Mouse (Mus musculus): ENCODE measurements around the gene Abca4. TPM values are rescaled to one million over a fixed set of nuclear protein-coding genes. Genes with fewer than 3 reads are reported as not detected.
A peak's percentile ranks its signal among the peaks of the same experiment; 100 is the strongest.

Gene Abca4
- polyA plus RNA-seq, 1 experiment from 2014 or later: 0.44 TPM

DNA sequence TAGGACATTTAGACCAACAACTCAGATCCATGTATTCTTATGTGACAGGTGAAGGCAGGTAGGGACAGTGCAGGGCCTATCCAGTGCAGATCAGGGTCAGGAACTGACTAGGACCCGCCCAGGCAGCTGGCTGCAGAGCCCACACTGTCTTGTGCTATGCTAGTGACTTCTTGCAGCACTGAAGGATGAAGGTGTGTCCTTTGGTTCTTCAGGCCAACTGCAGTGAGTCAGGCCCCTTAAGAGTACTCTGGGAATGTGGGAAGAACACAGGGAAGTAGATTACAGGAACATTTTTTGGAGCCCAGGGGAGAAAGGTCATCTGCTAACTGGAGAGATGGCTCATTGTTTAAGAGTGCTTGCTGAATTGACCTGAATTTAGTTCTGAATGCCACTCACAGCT, 31.8 kb upstream of the Abca4 start:
- no peak overlapping the region for H3K27ac ChIP-seq (replicated peaks)
- no peaks in the 10 kb centered on the region for H3K4me1 ChIP-seq (replicated peaks; ENCODE audit: control insufficient read depth, insufficient read depth)
- no peaks in the 10 kb centered on the region for H3K27me3 ChIP-seq (ENCODE audit: control insufficient read depth, insufficient read depth, low read length)
- H3K36me3 ChIP-seq (ENCODE audit: control insufficient read depth, insufficient read depth, low read length): peaks cover 27% of the 10 kb centered on the region
- DNase-seq (ENCODE audit: low spot score) (no peak), ATAC-seq (ENCODE audit: low FRiP score, low TSS enrichment) (no peak)
- TF ChIP-seq EP300 (optimal IDR thresholded peaks at IDR 0.05) (no peak), CTCF (IDR thresholded peaks at IDR 0.05; ENCODE audit: low read depth) (no peak)
- H3K4me3 ChIP-seq (ENCODE audit: low read depth, low read length): no peak overlapping the region
- H3K9ac ChIP-seq (ENCODE audit: low read length): no peak overlapping the region
- WGBS: 63% methylated on average over 1 of the region's 1 CpGs
- no peak overlapping the region for H3K4me2 ChIP-seq (replicated peaks; ENCODE audit: low read depth)
- no peaks in the 10 kb centered on the region for H3K9me3 ChIP-seq (ENCODE audit: control insufficient read depth, low read length)

DNA sequence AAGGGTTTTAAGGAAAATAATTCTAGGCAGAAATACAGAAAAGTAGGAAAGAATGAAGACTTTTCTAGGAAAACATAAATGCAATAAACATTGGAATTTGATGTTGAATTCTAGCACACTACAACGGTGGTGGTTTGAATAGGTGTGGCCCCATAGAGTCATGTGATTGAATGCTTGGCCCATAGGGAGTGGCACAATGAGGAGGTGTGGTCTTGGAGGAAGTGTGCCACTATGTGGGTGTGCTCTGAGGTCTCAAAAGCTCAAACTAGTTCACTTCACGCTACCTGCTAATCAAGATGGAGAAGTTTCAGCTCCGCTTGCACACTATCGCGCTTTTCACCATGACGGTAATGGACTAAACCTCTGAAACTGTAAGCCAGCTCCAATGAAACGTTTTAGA, 25.8 kb upstream of the Abca4 start:
- no peak overlapping the region for H3K9ac ChIP-seq (ENCODE audit: low read length)
- no peak overlapping the region for H3K27ac ChIP-seq (replicated peaks)
- H3K4me2 ChIP-seq (replicated peaks; ENCODE audit: low read depth): no peak overlapping the region
- TF ChIP-seq CTCF (IDR thresholded peaks at IDR 0.05; ENCODE audit: low read depth) (no peak), EP300 (optimal IDR thresholded peaks at IDR 0.05) (no peak)
- DNase-seq (ENCODE audit: low spot score) (no peak), ATAC-seq (ENCODE audit: low FRiP score, low TSS enrichment) (no peak)
- H3K4me3 ChIP-seq (ENCODE audit: low read depth, low read length): no peak overlapping the region
- H3K27me3 ChIP-seq (ENCODE audit: control insufficient read depth, insufficient read depth, low read length): no peaks in the 10 kb centered on the region
- H3K36me3 ChIP-seq (ENCODE audit: control insufficient read depth, insufficient read depth, low read length): peaks cover 6% of the 10 kb centered on the region
- H3K4me1 ChIP-seq (replicated peaks; ENCODE audit: control insufficient read depth, insufficient read depth): no peaks in the 10 kb centered on the region
- H3K9me3 ChIP-seq (ENCODE audit: control insufficient read depth, low read length): no peaks in the 10 kb centered on the region
- WGBS: 91% methylated on average over 7 of the region's 7 CpGs

DNA sequence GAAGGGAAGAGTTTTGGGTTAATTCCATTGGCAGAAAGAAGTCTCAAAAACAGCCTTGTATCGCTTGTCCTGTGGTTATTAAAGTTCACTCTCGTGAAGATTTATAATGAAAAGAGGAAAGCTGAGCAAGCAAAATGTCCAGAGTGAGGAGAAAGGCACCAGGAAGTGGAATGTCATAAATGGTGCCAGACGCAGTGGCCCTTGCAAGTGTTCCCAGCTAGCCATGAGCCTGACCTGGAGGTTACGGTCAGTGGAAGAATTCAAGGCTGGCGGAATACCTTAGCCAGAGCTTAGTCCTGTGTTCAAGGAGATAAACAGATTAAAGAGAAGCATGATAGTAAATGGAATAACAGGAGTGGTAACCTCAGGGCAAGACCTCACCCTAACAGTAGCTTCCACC, 25.1 kb upstream of the Abca4 start:
- H3K9me3 ChIP-seq (ENCODE audit: control insufficient read depth, low read length): no peaks in the 10 kb centered on the region
- TF ChIP-seq EP300 (optimal IDR thresholded peaks at IDR 0.05): no peak
- TF ChIP-seq CTCF (IDR thresholded peaks at IDR 0.05; ENCODE audit: low read depth): no peak
- DNase-seq (ENCODE audit: low spot score) (no peak), ATAC-seq (ENCODE audit: low FRiP score, low TSS enrichment) (no peak)
- no peaks in the 10 kb centered on the region for H3K4me1 ChIP-seq (replicated peaks; ENCODE audit: control insufficient read depth, insufficient read depth)
- no peak overlapping the region for H3K9ac ChIP-seq (ENCODE audit: low read length)
- H3K27me3 ChIP-seq (ENCODE audit: control insufficient read depth, insufficient read depth, low read length): no peaks in the 10 kb centered on the region
- H3K27ac ChIP-seq (replicated peaks): no peak overlapping the region
- H3K36me3 ChIP-seq (ENCODE audit: control insufficient read depth, insufficient read depth, low read length): peaks cover 3% of the 10 kb centered on the region
- H3K4me3 ChIP-seq (ENCODE audit: low read depth, low read length): no peak overlapping the region
- no peak overlapping the region for H3K4me2 ChIP-seq (replicated peaks; ENCODE audit: low read depth)
- WGBS: 88% methylated on average over 5 of the region's 5 CpGs

DNA sequence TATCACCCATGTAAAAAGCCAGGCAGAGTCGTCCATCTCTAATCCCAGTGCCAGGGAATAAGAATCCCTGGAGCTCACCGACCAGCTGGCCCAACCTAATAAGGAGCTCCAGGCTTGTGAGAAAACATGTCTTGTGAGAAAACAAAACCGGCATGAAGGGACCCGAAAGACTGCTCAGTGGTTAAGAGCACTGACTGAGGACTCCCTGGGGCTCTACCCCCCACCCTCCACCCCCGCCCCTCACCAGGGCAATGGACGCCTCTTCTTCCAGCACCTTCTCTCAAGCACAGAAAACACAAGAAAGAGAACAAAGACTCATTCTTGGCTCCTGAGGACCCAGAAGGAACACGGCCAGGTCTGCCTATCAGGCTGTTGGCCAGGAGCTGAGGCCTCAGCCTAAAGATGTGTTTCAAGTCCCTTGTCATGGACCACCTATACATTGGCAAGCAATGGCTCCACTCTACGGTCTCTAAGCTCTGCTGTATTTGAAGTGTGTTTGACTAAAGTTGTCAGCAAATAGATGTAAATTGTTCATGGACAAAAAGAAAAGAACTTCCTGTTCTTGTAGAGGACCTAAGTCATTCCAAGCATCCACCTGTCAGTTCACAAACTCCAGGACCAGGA, 23.1 kb upstream of the Abca4 start:
- 82% methylated on average over 8 of the region's 8 CpGs for WGBS
- Histone ChIP-seq H3K9me3 (ENCODE audit: control insufficient read depth, low read length) (no peaks in the 10 kb centered on the region), H3K4me3 (ENCODE audit: low read depth, low read length) (no peak overlapping the region), H3K4me2 (replicated peaks; ENCODE audit: low read depth) (no peak overlapping the region), H3K9ac (ENCODE audit: low read length) (no peak overlapping the region), H3K27ac (replicated peaks) (no peak overlapping the region), H3K36me3 (ENCODE audit: control insufficient read depth, insufficient read depth, low read length) (no peaks in the 10 kb centered on the region), H3K27me3 (ENCODE audit: control insufficient read depth, insufficient read depth, low read length) (no peaks in the 10 kb centered on the region), H3K4me1 (replicated peaks; ENCODE audit: control insufficient read depth, insufficient read depth) (no peaks in the 10 kb centered on the region)
- DNase-seq (ENCODE audit: low spot score): no peak
- ATAC-seq (ENCODE audit: low FRiP score, low TSS enrichment): no peak
- TF ChIP-seq EP300 (optimal IDR thresholded peaks at IDR 0.05) (no peak), CTCF (IDR thresholded peaks at IDR 0.05; ENCODE audit: low read depth) (no peak)

DNA sequence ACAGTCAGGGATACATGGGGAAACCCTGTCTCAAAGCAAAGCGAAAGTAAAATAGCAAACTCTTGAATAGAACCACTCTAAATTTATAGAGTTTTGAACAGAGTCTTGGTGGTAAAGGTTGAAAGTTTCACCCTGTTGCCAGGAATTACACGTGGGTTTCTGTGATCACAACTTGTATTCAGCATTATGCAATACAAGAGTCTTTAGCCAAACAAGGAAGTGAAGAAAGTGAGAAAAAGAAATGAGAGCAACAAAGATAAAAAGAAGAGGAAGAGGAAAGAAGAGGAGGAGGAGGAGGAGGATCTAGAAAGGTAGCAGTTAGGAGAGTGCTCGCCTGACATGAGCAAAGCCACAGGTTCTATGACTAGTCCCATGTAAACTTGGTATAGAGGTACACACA, 21.9 kb upstream of the Abca4 start:
- no peaks in the 10 kb centered on the region for H3K9me3 ChIP-seq (ENCODE audit: control insufficient read depth, low read length)
- TF ChIP-seq CTCF (IDR thresholded peaks at IDR 0.05; ENCODE audit: low read depth) (no peak), EP300 (optimal IDR thresholded peaks at IDR 0.05) (no peak)
- no peak overlapping the region for H3K9ac ChIP-seq (ENCODE audit: low read length)
- no peaks in the 10 kb centered on the region for H3K36me3 ChIP-seq (ENCODE audit: control insufficient read depth, insufficient read depth, low read length)
- no peak for DNase-seq (ENCODE audit: low spot score)
- H3K4me2 ChIP-seq (replicated peaks; ENCODE audit: low read depth): no peak overlapping the region
- H3K27me3 ChIP-seq (ENCODE audit: control insufficient read depth, insufficient read depth, low read length): no peaks in the 10 kb centered on the region
- no peaks in the 10 kb centered on the region for H3K4me1 ChIP-seq (replicated peaks; ENCODE audit: control insufficient read depth, insufficient read depth)
- no peak overlapping the region for H3K4me3 ChIP-seq (ENCODE audit: low read depth, low read length)
- ATAC-seq (ENCODE audit: low FRiP score, low TSS enrichment): no peak
- H3K27ac ChIP-seq (replicated peaks): no peak overlapping the region
- 81% methylated on average over 3 of the region's 3 CpGs for WGBS

DNA sequence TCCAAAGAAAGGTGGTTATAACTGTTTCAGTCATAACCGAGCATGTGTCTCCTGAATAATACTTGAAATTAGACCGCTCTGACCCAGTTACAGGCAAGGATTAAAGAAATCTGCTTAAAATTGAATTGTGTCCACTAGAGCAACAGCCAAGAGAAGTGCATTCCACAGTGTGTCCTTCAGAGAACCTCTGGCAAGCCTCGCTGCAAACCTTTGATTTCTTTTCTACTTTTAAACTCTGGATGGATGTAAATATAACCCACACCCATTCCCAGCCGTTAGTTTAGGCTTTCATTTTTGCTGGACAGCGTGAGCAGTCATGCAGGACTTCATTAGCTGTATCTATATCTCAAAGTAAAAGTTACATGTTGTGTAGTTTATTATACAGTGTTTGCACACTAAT, 17.6 kb upstream of the Abca4 start:
- Histone ChIP-seq H3K4me1 (replicated peaks; ENCODE audit: control insufficient read depth, insufficient read depth) (no peaks in the 10 kb centered on the region), H3K4me2 (replicated peaks; ENCODE audit: low read depth) (no peak overlapping the region), H3K27ac (replicated peaks) (no peak overlapping the region), H3K9me3 (ENCODE audit: control insufficient read depth, low read length) (no peaks in the 10 kb centered on the region), H3K36me3 (ENCODE audit: control insufficient read depth, insufficient read depth, low read length) (no peaks in the 10 kb centered on the region), H3K4me3 (ENCODE audit: low read depth, low read length) (no peak overlapping the region), H3K9ac (ENCODE audit: low read length) (no peak overlapping the region), H3K27me3 (ENCODE audit: control insufficient read depth, insufficient read depth, low read length) (no peaks in the 10 kb centered on the region)
- no peak for DNase-seq (ENCODE audit: low spot score)
- peak; percentile 21; the same call in 1 of the 2 replicates for ATAC-seq (ENCODE audit: low FRiP score, low TSS enrichment)
- TF ChIP-seq EP300 (optimal IDR thresholded peaks at IDR 0.05) (no peak), CTCF (IDR thresholded peaks at IDR 0.05; ENCODE audit: low read depth) (no peak)
- WGBS: 33% methylated on average over 5 of the region's 5 CpGs
